Mouse (Mus musculus): ENCODE results near the gene Adap2. TPM values are rescaled to one million over a fixed set of nuclear protein-coding genes. Genes with fewer than 3 reads are reported as not detected.

Adap2 gene
- polyA plus RNA-seq (2012; ENCODE audit: low replicate concordance), result 2.0 and 10.2 TPM in 2 replicates

GRCm38 (mm10) chr11:80153857-80154495 is at the start of gene Adap2:
Adap2 (plus strand) TSS chr11:80154105.

GRCm38 (mm10) chr11:80141825-80142521 is 11.9 kb upstream of the Adap2 start, which contains the start of gene Tefm:
Tefm (minus strand) TSS chr11:80142175.

GRCm38 (mm10) chr11:80183705-80184255 is 29.9 kb downstream of the Adap2 start, which contains the start of gene Rnf135:
Rnf135 (plus strand) TSS chr11:80183851.

GRCm38 (mm10) chr11:80208860-80209800 is 55.2 kb downstream of the Adap2 start, which contains the start of gene Rhot1:
Rhot1 (plus strand) TSS chr11:80209019.

Other genes with a start within 250 kb of the Adap2 start
- gene Utp6, start 191.7 kb upstream of the Adap2 start, polyA plus RNA-seq (2012; ENCODE audit: low replicate concordance), result 0.51 and 2.9 TPM in 2 replicates
- 19.1 and 29.3 TPM in 2 replicates for gene Suz12, start 161.0 kb upstream of the Adap2 start, polyA plus RNA-seq (2012; ENCODE audit: low replicate concordance)
- gene Crlf3, start 73.1 kb upstream of the Adap2 start, polyA plus RNA-seq (2012; ENCODE audit: low replicate concordance), result 16.5 and 28.3 TPM in 2 replicates
- gene Atad5, start 64.7 kb upstream of the Adap2 start, polyA plus RNA-seq (2012; ENCODE audit: low replicate concordance), result 3.2 and 6.1 TPM in 2 replicates
- 0.36 and 1.2 TPM in 2 replicates for gene Tefm, start 11.9 kb upstream of the Adap2 start, polyA plus RNA-seq (2012; ENCODE audit: low replicate concordance)
- gene Rnf135, start 29.7 kb downstream of the Adap2 start, polyA plus RNA-seq (2012; ENCODE audit: low replicate concordance), result 7.4 and 8.0 TPM in 2 replicates
- 3.9 and 7.3 TPM in 2 replicates for gene Rhot1, start 54.9 kb downstream of the Adap2 start, polyA plus RNA-seq (2012; ENCODE audit: low replicate concordance)
- gene Rhbdl3, start 146.8 kb downstream of the Adap2 start, polyA plus RNA-seq (2012; ENCODE audit: low replicate concordance), result 0.09 and 0.16 TPM in 2 replicates
- 4.3 and 8.4 TPM in 2 replicates for gene 5730455P16Rik, start 223.9 kb downstream of the Adap2 start, polyA plus RNA-seq (2012; ENCODE audit: low replicate concordance)
- gene Zfp207, start 229.2 kb downstream of the Adap2 start, polyA plus RNA-seq (2012; ENCODE audit: low replicate concordance), result 12.9 and 116 TPM in 2 replicates

Measured in leukemia stem cell, adult 10-12 weeks (primary cell).